Mouse (Mus musculus) erythroblast, embryonic 14.5 days (primary cell): Measurements from ENCODE around the gene Dnajc1. TPM values are rescaled to one million over a fixed set of nuclear protein-coding genes. Genes with fewer than 3 reads are reported as not detected.

ENCODE experiments used
- H3K27me3 ChIP-seq: 2 replicates; pipeline ENCODE4 v1.6.1; 2012; ENCODE audit warnings: inconsistent platforms; ENCODE audit not compliant: control insufficient read depth
- H3K36me3 ChIP-seq: 2 replicates; pipeline ENCODE4 v1.6.1; 2012; ENCODE audit warnings: mild to moderate bottlenecking, inconsistent platforms; ENCODE audit not compliant: control insufficient read depth
- H3K4me1 ChIP-seq: 2 replicates; pipeline ENCODE4 v1.6.1; 2012; ENCODE audit warnings: inconsistent platforms; ENCODE audit not compliant: control insufficient read depth
- H3K4me3 ChIP-seq: replicated peaks from 2 replicates; pipeline ENCODE3; 2012; ENCODE audit warnings: moderate library complexity, mild to moderate bottlenecking, inconsistent platforms
- H3K9me3 ChIP-seq: 2 replicates; pipeline ENCODE4 v1.6.1; 2012; ENCODE audit warnings: low read length, inconsistent platforms, mixed read lengths; ENCODE audit not compliant: control insufficient read depth
- GATA1 ChIP-seq: IDR thresholded peaks from 2 replicates; pipeline ENCODE4 v1.6.1; 2012; ENCODE audit warnings: low read length, inconsistent platforms, mixed read lengths
- TAL1 ChIP-seq: IDR thresholded peaks from 3 replicates; pipeline ENCODE4 v1.6.1; 2012; ENCODE audit warnings: low read length, inconsistent platforms, mixed read lengths
- polyA plus RNA-seq: library from polyadenylated mRNA; stranded (reverse); fragments of >175 nt; gene quantifications from 2 replicates; pipeline ENCODE4 v1.2.3, GENCODE M21; 2012

The Dnajc1 gene
- polyA plus RNA-seq, 1 experiment, result 0.96 TPM

GRCm38 (mm10) chr2:18232883-18233567 is 159.6 kb downstream of the Dnajc1 start:
- Histone ChIP-seq H3K36me3 (peaks cover 3% of the 10 kb centered on the region), H3K4me1 (peaks cover 5% of the 10 kb centered on the region), H3K9me3 (no peaks in the 10 kb centered on the region), H3K27me3 (no peaks in the 10 kb centered on the region), H3K4me3 (no peak overlapping the region)
- TF ChIP-seq TAL1 (no peak), GATA1 (no peak)

DNA sequence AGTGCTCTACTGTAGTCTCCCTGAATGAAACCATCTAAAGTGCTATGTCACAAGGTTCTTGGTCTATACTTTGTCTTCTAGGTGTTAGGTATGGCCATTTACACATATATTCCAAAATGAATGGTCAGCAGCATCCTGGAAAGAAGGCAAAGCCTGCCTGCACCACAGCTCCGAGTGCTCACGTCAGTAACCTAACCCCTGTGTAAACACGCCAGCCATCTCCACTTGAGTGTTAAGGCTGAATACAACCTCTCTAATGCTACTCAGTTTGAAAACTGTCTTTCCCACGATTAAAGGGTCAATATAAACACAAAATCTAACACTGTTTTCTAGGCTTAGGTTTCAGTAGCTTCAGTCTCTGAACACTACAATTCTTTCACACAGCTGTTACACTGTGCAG is 161.5 kb downstream of the Dnajc1 start:
- Histone ChIP-seq H3K4me1 (peaks cover 5% of the 10 kb centered on the region), H3K36me3 (peaks cover 3% of the 10 kb centered on the region), H3K4me3 (no peak overlapping the region), H3K27me3 (no peaks in the 10 kb centered on the region), H3K9me3 (no peaks in the 10 kb centered on the region)
- TF ChIP-seq GATA1 (no peak), TAL1 (no peak)

DNA sequence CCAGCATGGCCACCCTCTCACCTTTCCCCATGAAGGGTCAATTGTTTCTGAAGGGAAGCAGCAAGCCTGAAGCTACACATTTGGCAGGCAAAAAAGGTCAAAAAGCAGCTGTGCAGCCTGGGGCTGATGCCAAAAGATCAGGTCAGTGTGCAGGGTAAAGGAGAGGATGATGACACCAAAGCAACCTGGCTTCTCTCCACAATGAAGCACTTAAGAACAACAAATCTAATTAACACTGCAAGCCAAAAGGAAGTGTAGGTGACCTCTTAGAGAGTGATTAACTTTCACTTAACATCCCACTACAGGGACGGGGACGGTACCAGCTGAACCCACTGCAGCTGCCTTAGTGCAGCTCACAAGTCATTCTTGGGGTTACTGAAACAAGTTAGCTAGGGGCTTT is 163.4 kb downstream of the Dnajc1 start:
- Histone ChIP-seq H3K27me3 (no peaks in the 10 kb centered on the region), H3K36me3 (peaks cover 3% of the 10 kb centered on the region), H3K9me3 (no peaks in the 10 kb centered on the region), H3K4me3 (no peak overlapping the region), H3K4me1 (no peaks in the 10 kb centered on the region)
- TF ChIP-seq TAL1 (no peak), GATA1 (no peak)

GRCm38 (mm10) chr2:18228486-18229062 is 164.1 kb downstream of the Dnajc1 start:
- H3K9me3 ChIP-seq, result no peaks in the 10 kb centered on the region
- H3K4me3 ChIP-seq, result no peak overlapping the region
- TF ChIP-seq GATA1 (no peak), TAL1 (no peak)
- H3K36me3 ChIP-seq, result peaks cover 3% of the 10 kb centered on the region
- H3K27me3 ChIP-seq, result no peaks in the 10 kb centered on the region
- no peaks in the 10 kb centered on the region for H3K4me1 ChIP-seq

DNA sequence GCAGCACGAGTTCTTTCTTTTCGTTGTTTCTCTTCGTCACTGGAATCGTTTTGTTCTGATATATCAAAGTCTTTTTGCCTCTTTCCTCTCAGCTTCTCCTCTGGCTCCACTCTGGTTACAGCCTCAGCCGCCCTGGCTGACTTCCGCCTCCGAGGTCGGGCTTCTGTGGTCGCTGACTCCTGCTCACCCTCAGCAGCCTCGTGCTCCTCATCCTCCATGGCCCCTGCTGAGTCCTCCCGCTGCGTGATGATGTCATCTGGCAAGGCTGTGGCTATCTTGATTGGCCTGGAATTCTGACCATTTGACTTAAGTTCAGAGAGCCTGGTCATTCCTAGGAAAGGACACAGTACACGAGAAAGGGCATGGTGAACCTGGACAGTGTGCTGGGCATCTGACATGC is 173.1 kb downstream of the Dnajc1 start:
- Histone ChIP-seq H3K36me3 (peaks cover 52% of the 10 kb centered on the region), H3K4me3 (no peak overlapping the region), H3K9me3 (no peaks in the 10 kb centered on the region), H3K4me1 (no peaks in the 10 kb centered on the region), H3K27me3 (no peaks in the 10 kb centered on the region)
- TF ChIP-seq TAL1 (no peak), GATA1 (no peak)

DNA sequence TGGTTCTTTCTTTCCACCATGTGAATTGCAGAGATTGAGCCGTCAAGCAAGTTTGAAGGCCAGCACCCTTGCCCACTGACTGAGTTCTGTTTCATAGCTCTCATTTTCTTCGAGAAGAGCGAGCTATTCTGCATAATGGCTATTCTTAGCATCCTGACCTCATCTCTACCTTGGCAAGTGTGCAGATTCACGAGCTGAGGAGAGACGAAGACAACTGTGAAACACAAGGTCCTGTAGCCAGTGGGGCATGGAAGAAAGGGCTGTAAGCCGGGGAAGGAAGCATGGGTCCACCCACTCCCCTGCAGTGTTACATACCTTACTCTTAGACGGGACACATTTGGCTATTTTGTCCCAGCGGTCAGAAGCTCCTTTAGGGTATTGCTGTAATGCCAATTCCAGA is 173.5 kb downstream of the Dnajc1 start:
- peaks cover 56% of the 10 kb centered on the region for H3K36me3 ChIP-seq
- TF ChIP-seq GATA1, result no peak
- no peak for TF ChIP-seq TAL1
- no peaks in the 10 kb centered on the region for H3K9me3 ChIP-seq
- H3K4me1 ChIP-seq, result no peaks in the 10 kb centered on the region
- H3K27me3 ChIP-seq, result no peaks in the 10 kb centered on the region
- no peak overlapping the region for H3K4me3 ChIP-seq

- Histone ChIP-seq H3K4me3 (no peak overlapping the region), H3K36me3 (peaks cover 62% of the 10 kb centered on the region), H3K27me3 (no peaks in the 10 kb centered on the region), H3K4me1 (no peaks in the 10 kb centered on the region), H3K9me3 (no peaks in the 10 kb centered on the region)
- no peak for TF ChIP-seq TAL1
- no peak for TF ChIP-seq GATA1
Observed at GRCm38 (mm10) chr2:18218500-18218899, 174.1 kb downstream of the Dnajc1 start.

GRCm38 (mm10) chr2:18217867-18218266 is 174.8 kb downstream of the Dnajc1 start:
- no peak overlapping the region for H3K4me3 ChIP-seq
- no peaks in the 10 kb centered on the region for H3K4me1 ChIP-seq
- H3K27me3 ChIP-seq, result no peaks in the 10 kb centered on the region
- no peaks in the 10 kb centered on the region for H3K9me3 ChIP-seq
- H3K36me3 ChIP-seq, result peaks cover 68% of the 10 kb centered on the region
- no peak for TF ChIP-seq GATA1
- TF ChIP-seq TAL1, result no peak

DNA sequence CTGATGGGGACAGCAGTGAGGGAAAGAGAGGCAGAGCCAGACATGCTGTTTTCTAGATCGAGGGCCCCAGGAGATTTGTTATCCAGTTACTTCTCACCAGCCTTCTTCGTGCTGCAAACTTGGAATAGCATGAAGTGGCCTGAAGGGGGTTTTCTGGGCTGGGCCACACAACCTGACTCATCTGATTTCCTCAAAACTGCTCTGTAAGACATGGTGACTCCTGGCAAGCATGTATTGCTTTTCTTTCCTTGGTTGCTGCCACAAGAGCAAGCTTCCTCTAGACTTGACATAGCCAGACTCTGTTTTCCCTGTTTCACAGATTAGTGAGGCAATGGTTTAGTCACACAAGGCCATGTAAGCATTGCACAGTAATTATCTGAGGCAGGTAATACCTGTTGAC is 178.6 kb downstream of the Dnajc1 start:
- no peaks in the 10 kb centered on the region for H3K9me3 ChIP-seq
- H3K36me3 ChIP-seq, result peaks cover 88% of the 10 kb centered on the region

More for the DNA sequence above, 178.6 kb downstream of the Dnajc1 start:
- Histone ChIP-seq H3K4me3 (no peak overlapping the region), H3K27me3 (no peaks in the 10 kb centered on the region), H3K4me1 (no peaks in the 10 kb centered on the region)
- TF ChIP-seq GATA1 (no peak), TAL1 (no peak)
